25 mouse cellular contexts compared by ENCODE assay signal in the genomic region with DNA sequence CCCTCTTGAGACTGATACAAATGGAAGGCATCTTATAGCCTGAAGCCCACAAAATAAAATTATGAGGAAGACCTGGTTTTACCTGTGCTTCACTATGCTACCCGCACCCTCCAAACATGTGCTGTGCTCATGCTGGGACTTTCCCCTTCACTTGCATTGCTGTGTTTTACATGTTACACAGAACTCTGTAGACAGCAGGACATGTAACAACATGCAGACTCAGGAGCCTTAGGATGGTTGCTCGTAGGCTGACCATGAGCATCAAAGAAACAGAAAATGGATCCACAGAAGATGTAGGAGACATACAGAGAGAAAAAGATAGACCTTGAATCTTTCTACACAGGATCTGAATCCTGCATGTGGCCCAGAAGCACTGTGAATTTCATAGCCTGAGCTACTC. TPM values are rescaled to one million over a fixed set of nuclear protein-coding genes. Genes with fewer than 3 reads are reported as not detected.
"Had no signal": no experiment of that assay in that cellular context is flagged by ENCODE, and none has a peak within 500 bp of the region (broad histone marks: within the 10 kb centered on the region; RNA-seq: fewer than 3 reads in every experiment).

No protein-coding gene starts in this region.

- DNase-seq: lung, adult 2 months; lung, postnatal 14 days; lung, postnatal 36 days; right cerebral cortex, postnatal 14 days; thymus, adult 2 months; thymus, postnatal 25 days; thymus, postnatal 4 days had no signal

- H3K4me2 ChIP-seq: lung, embryonic 15.5 days; midbrain, embryonic 11.5 days; midbrain, embryonic 13.5 days; midbrain, embryonic 15.5 days; neural tube, embryonic 12.5 days; stomach, embryonic 15.5 days had no signal

- H3K36me3 ChIP-seq: lung, embryonic 15.5 days; midbrain, embryonic 13.5 days; midbrain, embryonic 15.5 days; neural tube, embryonic 12.5 days; stomach, embryonic 15.5 days had no signal

- H3K9ac ChIP-seq: lung, embryonic 15.5 days; midbrain, embryonic 13.5 days; midbrain, embryonic 15.5 days; neural tube, embryonic 12.5 days; stomach, embryonic 15.5 days had no signal

- H3K27me3 ChIP-seq: lung, embryonic 15.5 days; megakaryocyte, embryonic 14.5 days; midbrain, embryonic 13.5 days; midbrain, embryonic 15.5 days; neural tube, embryonic 12.5 days; stomach, embryonic 15.5 days had no signal

- H3K27ac ChIP-seq: lung, embryonic 15.5 days; macrophage; midbrain, embryonic 13.5 days; midbrain, embryonic 15.5 days; neural tube, embryonic 12.5 days; stomach, embryonic 15.5 days; stomach, postnatal 0 days had no signal

- ATAC-seq: lung, postnatal 0 days; midbrain, embryonic 13.5 days; midbrain, embryonic 15.5 days had no signal

- H3K9me3 ChIP-seq: lung, embryonic 15.5 days; megakaryocyte, embryonic 14.5 days; midbrain, embryonic 13.5 days; midbrain, embryonic 15.5 days; neural tube, embryonic 12.5 days; stomach, embryonic 15.5 days had no signal

- H3K4me1 ChIP-seq: lung, embryonic 15.5 days; megakaryocyte, embryonic 14.5 days; midbrain, embryonic 13.5 days; midbrain, embryonic 15.5 days; neural tube, embryonic 12.5 days; stomach, embryonic 15.5 days had no signal

- H3K4me3 ChIP-seq: lung, embryonic 15.5 days; megakaryocyte, embryonic 14.5 days; midbrain, embryonic 13.5 days; midbrain, embryonic 15.5 days; neural tube, embryonic 12.5 days; stomach, embryonic 15.5 days had no signal

RNA-seq across cellular contexts. Expression of a gene that starts 29.2 kb away (rescaled TPM):
- total RNA-seq: megakaryocyte progenitor cell, adult 5-6 weeks; midbrain, postnatal 0 days; monocyte, adult 5-6 weeks; neutrophil, adult 5-6 weeks had no signal
- polyA plus RNA-seq: lung, adult 2 months; lung, embryonic 15.5 days; lung, postnatal 0 days; macrophage; midbrain, embryonic 11.5 days; midbrain, embryonic 13.5 days; midbrain, embryonic 15.5 days; midbrain, postnatal 0 days; neural tube, embryonic 12.5 days; neural tube, embryonic 14.5 days; spleen, adult 2 months; stomach, embryonic 15.5 days; stomach, postnatal 0 days; testis, adult 2 months; thymus, adult 2 months; urinary bladder, adult 2 months had no signal
